Mouse (Mus musculus): ENCODE measurements around the gene Brsk1. TPM values are rescaled to one million over a fixed set of nuclear protein-coding genes. Genes with fewer than 3 reads are reported as not detected.

The Brsk1 gene
- total RNA-seq, 2 experiments from 2014 or later: 1.8 to 2.3 TPM

DNA sequence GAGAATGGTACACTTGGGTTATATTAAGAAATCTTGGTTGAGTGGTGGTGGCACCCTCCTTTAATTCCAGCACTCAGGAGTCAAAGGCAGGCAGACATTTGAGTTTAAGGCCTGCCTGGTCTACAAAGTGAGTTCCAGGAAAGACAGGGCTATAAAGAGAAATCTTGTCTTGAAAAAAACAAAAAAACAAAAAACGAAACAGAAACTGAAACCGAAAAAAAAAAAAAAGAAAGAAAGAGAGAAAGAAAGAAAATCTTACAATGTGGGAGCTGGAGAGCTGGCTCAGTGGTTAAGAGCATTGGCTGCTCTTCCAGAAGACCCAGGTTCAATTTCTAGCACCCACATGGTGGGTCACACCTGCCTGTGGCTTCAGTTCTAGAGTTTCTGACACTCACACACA, 26.7 kb upstream of the Brsk1 start:
- intact Hi-C loops (cut with DNase I; ENCODE audit: low total_unique reads): no loop called here
- no peak for DNase-seq

DNA sequence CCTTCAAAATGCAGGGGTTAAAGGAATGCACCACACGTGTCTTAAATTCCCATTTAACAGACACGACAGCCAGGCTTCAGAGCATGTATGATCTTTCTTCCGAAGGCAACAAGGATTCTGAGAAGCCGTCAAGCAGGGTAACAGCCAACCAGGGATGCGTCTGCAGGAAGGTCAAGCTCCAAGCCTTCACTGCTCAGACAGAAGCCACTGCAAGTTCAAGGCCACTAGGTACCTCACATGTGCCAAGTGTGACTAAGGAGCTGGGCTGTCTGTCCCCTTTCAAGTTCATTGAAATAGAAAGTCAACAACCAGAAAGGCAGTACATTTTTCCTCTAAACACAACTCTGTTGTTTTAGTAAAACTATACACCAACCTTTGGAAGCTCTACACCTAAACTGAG, 23.5 kb upstream of the Brsk1 start:
- no peak for DNase-seq
- intact Hi-C loops (cut with DNase I; ENCODE audit: low total_unique reads): no loop called here

DNA sequence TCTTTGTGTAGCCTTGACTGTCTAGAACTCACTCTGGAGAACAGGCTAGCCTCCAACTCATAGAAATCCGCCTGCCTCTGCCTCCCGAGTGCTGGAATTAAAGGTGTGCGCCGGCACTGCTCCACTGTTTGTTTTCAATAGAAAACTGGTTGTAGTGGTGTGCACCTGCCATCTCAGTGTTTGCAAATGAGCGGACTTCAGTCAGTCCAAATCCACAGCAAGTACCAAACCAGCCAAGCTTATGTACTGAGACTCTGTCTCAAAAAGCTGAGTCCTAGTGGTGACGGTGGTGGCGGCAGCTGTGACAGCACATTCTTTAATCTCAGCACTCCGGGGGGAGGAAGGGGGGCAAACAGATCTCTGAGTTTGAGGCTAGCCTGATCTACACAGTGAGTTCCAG, 21.9 kb upstream of the Brsk1 start:
- DNase-seq: no peak
- intact Hi-C loops (cut with DNase I; ENCODE audit: low total_unique reads): no loop called here

DNA sequence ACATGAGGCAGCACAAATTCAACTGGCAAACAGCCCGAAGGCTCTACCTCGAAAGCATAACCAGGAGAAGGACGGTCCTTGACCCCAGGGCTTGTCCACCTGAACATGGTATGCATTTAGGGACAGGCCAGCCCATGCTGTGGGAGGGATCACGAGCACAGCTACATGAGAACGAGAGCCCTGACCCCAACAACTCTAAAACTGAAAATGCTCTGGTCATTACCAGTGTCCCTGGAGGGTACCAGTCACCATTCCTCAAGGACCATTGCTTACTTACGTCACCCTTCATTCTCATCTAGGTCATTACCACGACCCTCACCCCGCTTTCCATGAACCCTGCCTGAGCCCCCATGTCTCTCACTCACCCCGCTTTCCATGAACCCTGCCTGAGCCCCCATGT, 21.2 kb upstream of the Brsk1 start:
- intact Hi-C loops (cut with DNase I; ENCODE audit: low total_unique reads): no loop called here
- DNase-seq: no peak

DNA sequence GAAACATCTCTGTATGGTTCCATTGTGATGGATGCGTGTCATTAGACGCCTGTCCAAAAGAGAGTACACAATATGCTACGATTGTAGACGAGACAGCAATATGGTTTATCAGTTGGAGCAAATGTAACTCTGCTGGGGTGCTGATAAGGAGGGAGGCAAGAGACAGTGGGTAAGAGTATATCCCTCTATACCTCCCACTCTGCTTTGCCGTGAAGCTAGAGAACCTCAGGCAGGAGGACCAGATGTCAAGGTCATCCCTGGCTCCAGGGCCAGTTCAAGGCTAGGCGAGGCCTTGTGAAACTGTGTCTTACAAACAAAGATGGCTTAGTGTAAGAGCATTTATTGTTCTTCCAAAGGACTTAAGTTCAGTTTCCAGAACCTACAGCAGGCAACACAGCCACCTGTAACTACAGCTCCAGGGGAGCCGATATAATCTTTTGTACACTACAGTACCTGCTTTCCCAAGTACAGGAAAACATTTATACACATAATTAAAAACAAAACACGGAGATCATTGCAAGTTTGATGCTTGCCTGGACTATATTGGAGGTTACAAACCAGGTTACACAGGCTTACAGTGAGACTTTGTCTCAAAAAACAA, 19.6 kb upstream of the Brsk1 start:
- no peak for DNase-seq
- intact Hi-C loops (cut with DNase I; ENCODE audit: low total_unique reads): no loop called here

DNA sequence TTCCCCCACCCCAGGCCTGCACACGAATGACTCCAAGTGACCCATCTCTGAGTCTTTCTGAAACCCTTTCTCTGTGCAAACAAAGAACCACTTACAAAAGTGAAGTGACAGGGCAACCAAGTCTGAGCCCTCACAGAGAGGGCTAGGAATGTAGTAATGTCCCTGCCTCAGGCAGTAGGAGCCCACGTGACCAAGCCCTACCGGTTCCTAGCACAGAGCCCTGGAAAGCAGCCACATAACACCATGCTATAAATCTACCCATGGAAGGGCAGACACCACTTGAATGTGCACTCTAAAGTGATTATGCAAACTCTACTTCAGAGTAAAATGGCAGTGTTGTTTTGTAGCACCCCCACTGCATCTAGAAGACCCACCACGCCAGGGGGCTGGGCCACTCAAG, 18.4 kb upstream of the Brsk1 start:
- intact Hi-C loops (cut with DNase I; ENCODE audit: low total_unique reads): no loop called here
- DNase-seq: no peak

DNA sequence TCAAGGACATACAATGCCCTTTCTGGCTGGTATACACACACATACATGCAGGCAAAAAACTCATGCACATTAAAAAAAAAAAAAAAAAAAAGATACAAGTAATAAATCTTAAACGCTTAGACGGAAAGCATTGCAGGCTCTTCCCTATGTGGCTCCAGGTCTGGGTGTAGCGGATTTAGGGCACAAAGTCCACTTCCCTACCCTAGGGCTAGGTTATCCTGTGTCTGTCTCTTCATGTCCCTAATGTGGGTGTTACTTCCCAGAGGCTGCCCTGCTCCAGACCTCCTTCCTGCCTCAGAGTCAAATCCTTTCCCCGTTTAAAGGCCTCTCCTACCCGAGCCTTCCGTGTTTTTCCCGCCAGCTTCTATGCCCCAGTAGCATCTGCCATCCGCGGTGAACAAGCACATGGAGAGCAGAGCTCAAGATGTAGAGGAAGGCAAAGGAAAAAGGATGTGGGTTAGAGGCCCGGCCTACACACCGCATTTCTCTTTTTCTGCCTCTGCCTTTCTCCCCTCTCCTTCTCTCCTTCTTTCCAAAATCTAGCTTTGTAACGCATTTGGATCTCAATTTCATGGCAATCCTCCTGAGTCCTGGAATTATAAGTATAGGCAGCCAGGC, 16.2 kb upstream of the Brsk1 start:
- intact Hi-C loops (cut with DNase I; ENCODE audit: low total_unique reads): no loop called here

DNA sequence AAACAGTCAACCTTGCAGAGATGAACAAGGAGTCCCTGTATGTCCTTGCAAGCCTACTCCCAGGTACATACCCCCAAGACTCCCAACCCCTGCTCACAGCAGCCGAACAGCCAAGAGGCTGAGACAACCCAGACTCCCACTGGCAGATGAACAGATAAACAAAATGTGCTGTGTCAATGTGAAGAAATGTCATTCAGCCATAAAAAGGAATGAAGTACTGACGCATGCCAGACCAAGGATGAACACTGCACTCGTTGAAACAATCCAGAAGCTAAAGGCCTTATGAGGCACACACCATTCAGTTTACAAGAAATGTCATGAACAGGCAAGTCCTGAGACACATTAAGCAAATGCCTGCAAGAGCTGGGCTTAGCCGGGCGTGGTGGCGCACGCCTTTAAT, 15.2 kb upstream of the Brsk1 start:
- no peak for DNase-seq
- intact Hi-C loops (cut with DNase I; ENCODE audit: low total_unique reads): no loop called here

More for the DNA sequence above, 16.2 kb upstream of the Brsk1 start:
- no peak for DNase-seq

DNA sequence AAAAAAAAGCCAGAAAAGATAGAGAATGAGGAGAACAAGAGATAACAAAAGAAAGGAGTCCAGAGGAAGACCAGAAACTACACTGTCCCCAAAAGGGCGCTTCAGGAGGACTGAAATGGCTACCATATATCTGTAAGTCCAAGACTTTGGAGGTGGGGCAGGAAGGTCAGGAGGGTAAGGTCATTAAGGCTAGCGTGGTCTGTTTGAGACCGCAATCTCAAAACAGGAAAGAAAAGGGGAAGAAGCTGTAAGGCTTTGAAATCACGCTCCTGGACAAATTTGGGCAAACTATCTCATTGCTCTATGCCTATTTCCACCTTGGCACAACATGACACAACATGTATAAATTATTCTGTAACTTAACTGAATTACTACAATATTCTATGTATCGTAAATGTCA, 7.1 kb upstream of the Brsk1 start:
- DNase-seq: no peak
- intact Hi-C loops (cut with DNase I; ENCODE audit: low total_unique reads): no loop called here

DNA sequence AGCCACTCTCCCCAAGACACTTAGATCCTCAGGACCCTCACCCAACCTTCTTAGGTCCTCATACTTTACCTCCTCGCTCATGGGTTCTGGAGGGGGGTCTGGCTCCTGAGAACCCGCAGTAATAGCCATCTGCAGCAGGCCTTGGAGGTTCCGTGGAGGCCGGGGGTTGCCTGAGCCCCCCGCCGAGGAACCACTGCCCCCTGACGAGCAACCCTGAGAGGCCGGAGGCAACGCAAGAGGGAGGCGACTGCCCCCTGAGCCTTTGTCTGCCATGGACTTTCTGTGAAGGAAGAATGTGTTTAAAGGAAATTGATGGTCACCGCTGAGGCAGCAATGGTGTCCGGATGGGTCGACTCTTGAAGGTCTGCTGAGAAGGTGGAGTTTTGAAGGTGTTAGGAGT, 6.2 kb upstream of the Brsk1 start:
- no peak for DNase-seq
- intact Hi-C loops (cut with DNase I; ENCODE audit: low total_unique reads): no loop called here

DNA sequence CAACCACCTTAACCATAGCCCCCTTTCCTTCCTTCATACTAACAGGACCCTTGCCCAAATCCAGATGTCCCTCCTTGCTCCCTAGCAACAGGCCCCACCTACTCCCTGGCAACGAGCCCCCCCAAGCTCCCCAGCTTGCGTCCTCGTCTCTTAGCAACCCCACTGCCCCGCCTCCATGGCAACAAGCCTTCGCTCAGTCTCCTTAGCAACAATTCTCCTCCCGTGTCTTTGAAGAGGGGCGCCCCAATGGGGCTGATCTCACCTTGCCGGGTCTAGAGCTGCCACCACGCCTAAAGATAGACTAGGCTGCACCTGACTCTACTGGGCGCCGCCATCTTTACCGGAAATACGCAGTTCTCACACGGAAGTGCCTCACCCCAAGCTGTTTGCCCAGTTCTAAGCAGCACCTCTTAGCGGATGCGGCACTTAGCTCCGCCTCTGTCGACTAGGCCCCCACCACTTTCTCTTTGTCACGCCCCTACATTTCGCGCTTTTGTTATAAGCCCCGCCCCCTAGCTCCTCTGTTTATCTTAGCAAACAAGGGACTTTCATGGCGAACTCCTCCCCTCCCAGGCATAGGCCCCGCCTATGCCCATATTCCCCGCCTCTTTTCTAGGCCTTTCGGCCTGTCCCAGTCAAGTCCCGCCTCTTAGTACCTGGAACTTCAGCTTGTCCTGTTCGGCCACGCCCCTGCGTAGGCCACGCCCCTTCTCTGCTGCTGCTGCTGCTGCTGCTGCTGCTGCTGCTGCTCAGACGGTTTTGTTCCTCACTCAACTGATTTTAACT, 5.6 kb upstream of the Brsk1 start, which contains the start of gene Hspbp1:
Gene Hspbp1 (minus strand): TSS at position 437 of the 786 bp plus-strand sequence.
- DNase-seq: peak; percentile 88
- intact Hi-C loops (cut with DNase I; ENCODE audit: low total_unique reads): no loop called here

DNA sequence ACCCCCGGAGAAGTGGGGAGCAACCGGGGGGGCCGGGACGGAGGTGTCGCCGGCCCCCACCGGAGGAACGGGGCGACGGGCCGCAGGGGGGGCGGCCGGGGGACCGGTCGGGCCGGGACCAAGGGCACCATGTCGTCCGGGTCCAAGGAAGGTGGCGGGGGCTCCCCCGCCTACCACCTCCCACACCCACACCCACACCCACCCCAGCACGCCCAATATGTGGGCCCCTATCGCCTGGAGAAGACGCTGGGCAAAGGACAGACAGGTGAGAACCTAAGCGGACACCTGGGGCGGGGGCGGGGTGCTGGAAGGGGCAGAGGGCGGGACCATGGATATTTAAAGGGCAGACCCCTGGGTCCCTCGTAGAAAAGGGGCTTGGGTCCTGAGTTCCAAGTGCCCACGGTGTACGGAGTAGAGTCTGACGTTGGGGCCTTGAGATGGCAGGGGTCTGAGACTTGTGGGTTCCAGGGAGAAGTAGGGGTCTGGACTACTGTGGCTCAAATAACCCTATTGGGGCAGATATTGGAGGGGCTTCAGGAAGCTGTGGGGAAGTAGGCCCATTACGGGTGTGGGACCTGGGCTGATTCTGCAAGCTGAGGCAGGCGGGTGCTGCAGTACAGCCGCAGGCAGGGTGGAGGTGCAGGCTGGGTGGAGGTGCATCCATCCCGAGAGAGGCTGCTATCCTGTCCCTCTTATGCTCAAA, 698 bp downstream of the Brsk1 start:
- intact Hi-C loops (cut with DNase I; ENCODE audit: low total_unique reads): no loop called here
- no peak for DNase-seq

DNA sequence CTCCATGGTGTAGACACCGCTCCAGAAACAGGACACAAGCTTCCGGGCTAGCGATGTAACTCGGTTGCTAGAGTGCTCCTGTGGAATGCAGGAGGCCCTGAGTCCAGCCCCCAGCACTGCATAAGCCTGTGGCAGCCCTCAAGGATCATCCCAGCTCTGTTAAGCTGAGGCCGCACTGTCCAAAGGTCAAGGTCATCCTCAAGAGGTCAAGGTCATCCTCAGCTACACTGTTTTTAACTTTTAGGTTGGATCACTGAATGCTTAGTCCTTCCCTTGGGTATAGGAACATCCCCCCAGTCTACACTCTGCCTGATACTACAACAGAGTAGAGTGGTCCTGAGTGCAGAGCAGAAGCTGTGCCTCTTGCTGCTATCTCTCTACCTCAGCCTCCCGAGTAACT, 2.6 kb downstream of the Brsk1 start:
- intact Hi-C loops (cut with DNase I; ENCODE audit: low total_unique reads): no loop called here
- no peak for DNase-seq

DNA sequence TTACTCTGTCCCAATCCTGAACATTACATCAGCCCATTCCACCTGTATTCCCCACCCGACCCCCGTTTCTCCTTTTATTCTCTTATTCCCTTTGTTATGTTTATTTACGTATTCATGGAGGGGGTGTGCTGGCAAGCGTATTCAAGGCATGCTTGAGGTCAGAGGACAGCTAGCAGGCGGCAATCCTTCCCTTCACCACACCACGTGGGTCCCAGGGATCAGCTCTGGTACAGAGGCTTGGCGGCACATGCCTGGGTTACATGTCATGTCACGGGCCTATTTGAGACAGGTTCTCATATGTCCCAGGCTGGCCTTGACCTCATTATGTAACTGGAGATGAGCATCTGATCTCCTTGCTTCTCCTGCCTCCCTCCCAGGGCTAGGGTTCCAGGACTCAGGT, 11.9 kb downstream of the Brsk1 start:
- DNase-seq: peak; percentile 36
- intact Hi-C loops (cut with DNase I; ENCODE audit: low total_unique reads): loop anchor here (5.0 kb wide), 1 partner anchor 85 kb away; the partner anchor contains the start of gene Tmem238

DNA sequence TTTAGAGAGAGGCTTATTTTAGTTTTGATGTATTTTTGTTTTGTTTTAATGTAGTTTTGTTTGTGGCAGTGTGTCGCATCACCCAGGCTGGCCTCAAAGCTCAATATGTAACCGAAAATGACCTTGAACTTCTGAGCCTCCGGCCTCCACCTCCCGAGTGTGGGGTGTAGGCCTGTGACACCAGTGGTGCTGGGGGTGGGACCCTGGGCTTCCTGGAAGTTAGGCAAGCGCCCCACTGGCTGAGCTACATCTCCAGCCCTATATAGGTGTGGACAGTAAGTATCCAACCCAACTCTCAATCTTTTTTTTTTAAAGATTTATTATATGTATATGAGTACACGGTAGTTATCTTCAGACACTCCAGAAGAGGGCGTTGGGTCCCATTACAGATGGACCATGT, 12.8 kb downstream of the Brsk1 start:
- no peak for DNase-seq
- intact Hi-C loops (cut with DNase I; ENCODE audit: low total_unique reads): loop anchor here (5.0 kb wide), 1 partner anchor 84 kb away; the partner anchor contains the start of gene Tmem238

DNA sequence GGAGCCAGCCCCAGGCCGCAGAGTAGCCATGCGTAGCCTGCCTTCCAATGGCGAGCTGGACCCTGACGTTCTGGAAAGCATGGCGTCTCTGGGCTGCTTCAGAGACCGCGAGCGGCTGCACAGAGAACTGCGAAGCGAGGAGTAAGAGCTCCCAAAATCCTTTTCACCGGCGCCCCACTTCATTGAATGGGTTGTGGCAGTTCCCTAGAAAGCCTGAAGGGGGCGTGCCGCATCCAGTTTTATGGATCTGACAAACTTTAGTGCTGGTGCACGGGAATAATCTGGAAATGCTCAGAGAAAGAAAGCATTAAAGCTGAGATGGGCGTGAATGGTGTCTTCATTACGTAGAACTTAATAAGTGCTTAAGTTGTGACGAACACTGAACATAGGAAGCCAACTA, 14.7 kb downstream of the Brsk1 start:
- peak; percentile 27 for DNase-seq
- intact Hi-C loops (cut with DNase I; ENCODE audit: low total_unique reads): no loop called here

DNA sequence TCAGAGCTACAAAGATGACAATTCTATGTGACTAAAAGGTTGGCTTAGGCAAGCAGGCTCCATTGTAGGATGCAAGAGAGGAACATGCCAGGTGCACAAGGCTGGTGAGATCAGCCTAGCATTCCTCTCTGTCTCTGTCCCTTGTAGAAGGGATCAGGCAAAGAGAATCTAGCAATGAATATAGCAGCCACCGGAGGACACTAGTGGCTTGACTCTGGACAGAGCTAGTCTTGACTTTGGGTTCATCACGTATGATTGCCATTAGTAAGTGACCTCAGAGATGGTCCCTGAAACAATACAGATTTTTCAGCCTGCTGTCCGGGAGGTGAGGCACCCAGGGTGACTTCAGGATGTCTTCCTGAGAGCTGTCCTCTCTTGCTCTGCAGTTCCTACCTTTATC, 22.2 kb downstream of the Brsk1 start:
- intact Hi-C loops (cut with DNase I; ENCODE audit: low total_unique reads): no loop called here
- no peak for DNase-seq

DNA sequence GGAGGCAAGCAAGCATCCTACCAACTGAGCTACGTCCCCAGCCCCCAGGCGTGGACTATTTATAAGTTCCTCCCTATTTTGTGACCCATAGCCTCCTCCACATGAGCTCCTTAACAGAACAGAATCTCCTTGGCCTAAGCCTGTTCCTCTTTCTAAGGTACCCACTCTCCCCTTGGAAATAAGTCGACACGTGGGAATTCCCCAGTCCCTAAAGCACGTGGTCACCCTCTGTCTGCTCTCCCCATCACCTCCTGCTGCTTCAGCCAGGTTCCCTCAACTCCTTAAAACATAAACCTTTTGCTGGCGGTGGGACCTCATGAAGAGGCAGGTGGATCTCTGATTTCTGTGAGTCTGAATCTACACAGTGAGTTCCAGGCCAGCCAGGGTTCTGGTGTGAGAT, 26.6 kb downstream of the Brsk1 start:
- DNase-seq: no peak
- intact Hi-C loops (cut with DNase I; ENCODE audit: low total_unique reads): no loop called here

DNA sequence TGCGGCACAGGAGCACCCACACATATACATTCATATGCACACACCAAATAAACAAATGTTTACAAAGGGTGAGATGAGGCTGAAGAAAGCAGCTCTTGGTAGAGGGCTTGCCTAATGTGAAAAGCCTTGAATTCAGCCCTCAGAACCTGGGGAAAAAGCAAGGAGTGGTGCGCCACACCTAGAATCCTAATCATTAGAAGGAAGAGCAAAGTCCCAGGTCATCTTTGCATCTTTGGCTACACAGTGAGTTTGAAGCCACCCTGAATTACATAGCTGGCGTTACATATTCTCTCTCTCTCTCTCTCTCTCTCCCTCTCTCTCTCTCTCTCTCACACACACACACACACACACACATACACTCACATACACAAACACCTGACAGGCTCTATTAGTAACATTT, 28.9 kb downstream of the Brsk1 start:
- intact Hi-C loops (cut with DNase I; ENCODE audit: low total_unique reads): no loop called here

DNA sequence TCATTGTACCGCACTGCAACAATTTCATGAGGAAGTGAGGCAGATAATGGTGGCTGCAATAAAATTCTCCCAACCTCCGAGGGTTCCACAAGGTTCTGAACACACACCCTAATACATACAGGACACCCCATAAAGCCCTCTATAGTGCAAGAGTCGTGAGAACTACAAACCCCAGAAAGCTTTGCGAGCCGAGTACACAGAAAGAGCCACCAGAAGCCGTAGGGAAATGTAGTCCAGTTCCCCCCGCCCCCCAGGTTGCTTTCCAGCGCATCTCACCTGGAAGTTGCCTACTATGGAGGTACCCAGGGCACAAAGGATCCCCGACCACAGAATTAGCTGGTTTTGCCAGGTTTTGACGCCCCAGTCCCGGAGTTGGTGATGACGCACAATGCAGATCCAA, 33.1 kb downstream of the Brsk1 start:
- DNase-seq: no peak
- intact Hi-C loops (cut with DNase I; ENCODE audit: low total_unique reads): no loop called here

More for the DNA sequence above, 28.9 kb downstream of the Brsk1 start:
- DNase-seq: no peak

Measured in gastrocnemius, postnatal 14 days (tissue).